Mouse (Mus musculus): ENCODE measurements at regions not wholly inside any gene's neighbourhood (a gene's known extent, or its start where the extent isn't known, plus 50 kb on each side); places are given as distances from the start of the nearest gene placed in this dataset.

DNA sequence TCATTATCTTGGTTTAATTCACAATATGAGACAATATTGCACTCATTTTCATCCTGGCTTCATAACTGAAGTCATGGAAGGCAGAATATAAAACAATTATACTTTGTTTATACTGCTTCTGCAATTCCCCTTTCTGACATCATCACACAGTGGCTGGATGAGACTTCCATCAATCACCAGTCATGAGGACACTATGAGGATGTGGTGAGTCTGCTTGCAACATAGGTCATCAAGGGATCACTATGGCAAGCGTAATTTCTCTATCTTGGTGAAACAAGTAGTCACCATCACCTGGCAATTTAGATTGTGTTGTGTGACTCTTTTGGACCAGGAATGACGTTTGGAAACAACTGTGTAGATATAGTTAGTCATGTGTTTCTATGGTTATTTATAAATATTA is 134.6 kb downstream of the Hao1 start:
- DNase-seq (ENCODE audit: low read depth, low spot score), result no peak

- DNase-seq (ENCODE audit: low read depth, low spot score), result peak; percentile 19
Measured at GRCm38 (mm10) chr2:134399564-134399963, 154.6 kb downstream of the Hao1 start.

- no peak for DNase-seq (ENCODE audit: low read depth, low spot score)
Measured at GRCm38 (mm10) chr2:134393421-134393820, 160.7 kb downstream of the Hao1 start.

GRCm38 (mm10) chr2:134375116-134375515 is 179.1 kb downstream of the Hao1 start:
- DNase-seq (ENCODE audit: low read depth, low spot score), result no peak

- no peak for DNase-seq (ENCODE audit: low read depth, low spot score)
Measured at GRCm38 (mm10) chr2:134350894-134351501, 203.2 kb downstream of the Hao1 start.

GRCm38 (mm10) chr2:134350442-134350841 is 203.7 kb downstream of the Hao1 start:
- DNase-seq (ENCODE audit: low read depth, low spot score), result no peak

- no peak for DNase-seq (ENCODE audit: low read depth, low spot score)
Measured at GRCm38 (mm10) chr2:134342515-134343140, 211.5 kb downstream of the Hao1 start.

DNA sequence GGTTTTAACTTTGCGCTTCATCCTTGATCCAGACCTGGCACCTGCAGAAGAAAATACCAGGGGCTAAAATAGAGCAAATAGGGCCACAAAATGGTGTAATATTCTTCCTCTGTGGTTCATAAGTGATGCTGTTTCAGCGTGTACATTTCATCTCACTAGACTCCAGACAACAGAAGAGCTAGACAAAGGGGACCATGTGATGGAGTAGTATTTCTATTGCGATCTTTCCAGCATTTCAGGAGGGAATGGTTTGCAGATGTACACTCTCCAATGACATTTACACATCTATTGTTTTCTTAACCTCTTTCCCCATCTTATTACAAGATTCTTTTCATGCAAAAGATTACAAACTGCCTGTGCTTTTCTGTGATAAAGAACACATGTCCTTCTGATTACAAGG is 246.1 kb downstream of the Hao1 start:
- DNase-seq (ENCODE audit: low read depth, low spot score), result no peak

DNA sequence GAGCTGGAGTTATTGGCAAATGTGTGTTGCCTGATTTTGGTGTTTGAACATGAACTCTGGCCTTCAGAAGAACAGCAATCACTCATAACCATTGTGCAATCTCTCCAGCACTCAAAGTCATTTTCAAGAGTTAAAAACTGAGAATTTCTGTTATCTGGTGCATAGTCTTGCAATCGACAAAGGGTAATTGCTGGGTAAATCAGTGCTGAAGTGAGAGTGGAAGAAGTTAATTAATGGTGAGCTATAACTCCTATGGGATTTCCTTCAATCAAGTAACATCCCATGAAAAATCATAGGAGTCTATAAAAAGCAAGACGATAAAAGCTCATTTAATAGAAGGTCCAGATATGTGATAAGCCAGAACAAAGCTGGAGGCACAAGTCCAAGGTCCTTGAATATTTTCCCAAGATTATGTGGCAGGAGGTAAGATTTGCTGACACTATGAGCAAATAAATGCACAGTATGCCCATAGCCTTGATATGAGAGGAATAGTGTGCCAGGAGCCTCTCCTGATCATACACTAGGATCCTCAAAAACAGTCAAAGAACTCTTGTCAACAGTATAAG is 264.0 kb downstream of the Hao1 start:
- DNase-seq (ENCODE audit: low read depth, low spot score), result no peak

DNA sequence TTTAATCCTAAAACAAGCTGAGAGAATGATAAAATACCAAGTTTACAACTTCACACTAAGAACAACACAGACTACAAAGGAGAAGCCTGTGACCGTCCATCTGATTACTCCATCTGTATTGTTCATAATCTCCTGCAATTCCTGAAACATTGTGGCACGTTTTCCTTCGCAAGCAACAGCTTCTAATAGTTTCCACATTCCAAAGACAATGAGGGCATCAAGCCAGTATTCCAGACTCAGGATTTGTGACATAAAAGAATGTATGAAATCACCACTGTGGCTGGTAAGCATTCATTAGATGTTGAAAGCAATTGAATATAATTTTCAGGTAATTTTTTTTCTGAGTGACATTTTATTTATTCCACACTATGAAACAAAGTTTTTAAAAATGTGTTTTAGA is 278.3 kb downstream of the Hao1 start:
- DNase-seq (ENCODE audit: low read depth, low spot score), result no peak

- peak; percentile 34 for DNase-seq (ENCODE audit: low read depth, low spot score)
Measured at GRCm38 (mm10) chr2:134268466-134268865, 285.7 kb downstream of the Hao1 start.
